Mouse (Mus musculus) retina, postnatal 1 day (tissue): ENCODE data around the gene Cyth1.

ENCODE experiments used
- DNase-seq: peaks from one replicate; pipeline ENCODE4 v3.0.0-alpha.2; 2012

Cyth1 gene

DNA sequence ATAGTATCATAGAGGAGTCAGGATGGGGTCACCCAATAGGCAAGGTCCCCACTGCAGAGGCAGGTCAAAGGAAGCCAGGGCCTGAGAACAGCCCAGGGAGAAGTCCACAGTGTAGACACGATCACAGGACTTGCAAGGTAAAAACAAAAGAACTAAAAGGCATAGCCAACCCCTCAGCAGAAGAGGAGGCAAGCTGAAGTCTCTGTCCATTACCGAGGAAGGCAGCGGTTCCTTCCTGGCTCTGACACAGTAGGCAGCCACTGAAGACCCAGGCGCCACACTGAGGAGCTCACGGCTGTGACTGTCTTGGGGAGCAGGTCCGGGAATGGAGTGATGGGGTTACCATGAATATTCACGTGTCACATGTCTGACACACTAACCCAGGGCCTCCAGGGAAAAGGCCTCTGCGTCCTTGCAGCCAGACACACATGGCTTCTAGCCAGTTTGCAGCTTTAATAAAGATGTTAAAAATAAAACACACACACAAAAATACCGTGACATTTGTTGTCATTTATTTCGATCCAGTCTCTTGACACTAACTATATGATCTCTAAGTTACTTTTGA, 51.5 kb downstream of the Cyth1 start:
- DNase-seq: no peak

DNA sequence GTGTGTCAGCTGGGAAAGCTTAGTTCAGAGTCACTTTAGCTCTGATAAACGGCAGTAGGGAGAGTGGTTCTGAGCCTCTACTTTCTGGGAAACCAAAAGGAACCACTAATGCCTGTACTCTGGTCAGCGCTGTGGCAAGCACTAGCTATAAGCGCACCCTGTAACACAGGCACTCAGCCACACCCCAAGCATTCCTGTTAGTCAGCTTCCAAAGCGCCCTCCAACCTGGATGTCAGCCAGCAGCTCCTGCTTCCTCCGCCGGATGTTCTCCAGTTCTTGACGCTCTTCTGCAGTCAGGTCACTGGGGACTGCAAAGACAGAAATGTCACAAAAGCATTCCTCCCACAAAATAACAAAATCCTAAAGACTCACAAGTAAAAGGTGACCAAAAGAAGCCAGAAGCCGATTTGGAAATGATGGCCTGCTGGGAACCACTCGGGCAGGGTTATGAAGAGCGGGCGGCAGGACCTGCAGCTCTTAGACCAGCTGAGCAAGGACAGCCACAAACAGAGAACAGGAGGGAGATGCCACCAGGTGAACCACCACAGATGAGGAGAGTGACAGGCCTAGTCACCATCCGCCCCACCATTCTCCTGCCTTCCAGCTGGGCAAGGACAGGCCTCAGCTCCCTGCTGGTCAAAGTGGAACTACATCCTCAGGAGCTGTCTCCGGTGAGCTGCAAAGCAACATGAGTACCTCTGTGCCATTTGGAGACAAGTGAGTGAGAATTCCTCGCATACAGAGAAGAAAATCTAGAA, 54.8 kb downstream of the Cyth1 start:
- no peak for DNase-seq

DNA sequence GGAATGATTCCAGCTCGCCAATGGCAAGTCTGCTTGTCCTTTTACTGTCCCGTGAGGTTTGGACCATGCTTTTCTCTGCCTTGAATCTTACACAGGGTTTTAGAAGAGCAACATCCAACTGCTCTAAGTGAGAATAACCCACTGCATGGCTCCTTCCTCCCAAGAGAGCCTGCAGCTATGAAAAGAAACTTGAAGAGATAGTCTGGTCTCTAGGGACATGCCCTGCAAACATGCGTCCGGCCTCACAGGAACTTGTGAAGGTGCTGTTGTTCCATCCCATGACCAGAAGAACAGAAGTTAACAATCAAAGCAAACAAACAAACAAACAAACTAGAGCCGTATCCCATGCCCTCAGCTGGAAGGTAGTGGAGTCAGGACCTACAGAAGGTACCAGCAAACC, 55.4 kb downstream of the Cyth1 start:
- no peak for DNase-seq

DNA sequence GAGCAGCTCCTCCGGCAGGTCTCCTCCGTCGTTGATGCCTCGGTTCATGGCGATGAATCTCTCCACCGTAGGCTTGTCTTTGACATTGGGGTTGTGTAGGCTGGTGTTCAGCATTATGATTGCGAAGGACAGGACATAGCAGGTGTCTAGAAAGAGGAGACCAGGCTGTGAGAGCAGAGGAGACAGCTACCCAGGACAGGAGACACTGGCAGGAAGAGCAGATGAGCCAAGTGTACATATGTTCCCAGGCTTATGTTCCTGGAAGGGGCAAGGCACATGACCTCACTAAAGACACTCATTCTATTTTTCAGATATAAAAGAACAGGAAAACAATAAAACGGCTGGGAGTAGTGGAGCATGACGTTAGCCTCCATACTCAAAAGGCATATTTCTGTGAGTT, 65.6 kb downstream of the Cyth1 start:
- DNase-seq: no peak

DNA sequence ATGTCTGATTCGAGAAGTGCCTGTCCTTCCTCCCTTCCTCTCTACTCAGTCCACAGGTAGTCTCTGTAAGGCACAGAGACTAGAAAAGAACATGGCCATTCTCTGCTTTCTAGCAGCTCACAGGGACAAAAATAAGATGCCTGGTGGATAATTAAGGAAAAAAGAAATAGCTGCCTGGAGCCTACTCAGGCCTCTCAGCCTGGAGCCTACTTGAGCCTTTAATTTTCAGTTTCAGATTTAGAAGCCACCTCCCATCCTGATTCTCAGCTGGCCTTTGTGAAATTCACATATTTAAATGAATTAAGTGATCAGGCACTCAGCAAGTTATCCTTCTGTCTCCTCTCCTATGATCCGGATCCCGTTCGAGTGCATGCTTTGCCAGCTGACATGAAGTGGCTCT, 66.0 kb downstream of the Cyth1 start:
- DNase-seq: no peak

DNA sequence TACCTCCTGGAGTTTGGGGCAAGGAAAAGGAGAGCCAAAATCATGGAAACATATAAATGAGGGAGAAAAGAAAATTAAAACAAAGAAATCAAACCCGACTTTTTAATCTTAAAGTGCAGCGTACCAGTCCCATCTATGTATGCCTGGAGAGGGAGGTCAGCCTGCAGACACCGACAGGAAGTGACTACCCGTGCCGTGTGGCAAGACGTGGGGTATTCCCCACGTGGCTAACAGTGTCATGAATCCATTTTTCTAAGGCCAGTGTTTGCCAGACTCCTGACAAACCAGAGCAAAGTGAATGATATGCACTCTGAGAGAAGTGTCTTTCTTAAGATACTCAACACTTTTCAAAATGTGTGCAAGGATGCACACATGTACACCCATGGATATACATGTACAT, 68.2 kb downstream of the Cyth1 start:
- no peak for DNase-seq

DNA sequence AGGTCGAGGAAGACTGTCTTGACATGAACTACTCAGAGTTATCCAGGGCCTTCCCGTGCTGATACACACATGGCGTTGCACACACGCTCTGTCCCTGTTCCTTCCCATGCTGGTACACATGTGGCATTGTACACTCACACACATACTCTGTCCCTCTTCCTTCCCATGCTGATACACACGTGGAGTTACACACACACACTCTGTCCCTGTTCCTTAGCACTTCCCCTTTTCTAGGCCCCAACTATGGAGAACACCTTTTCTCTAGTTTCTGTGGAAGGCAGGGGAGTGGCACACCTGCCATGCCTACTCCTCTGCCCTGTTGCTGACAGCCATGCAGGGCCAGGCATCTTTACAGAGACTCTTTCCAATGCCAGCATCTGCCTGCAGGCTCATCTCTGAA, 70.2 kb downstream of the Cyth1 start:
- DNase-seq: no peak

DNA sequence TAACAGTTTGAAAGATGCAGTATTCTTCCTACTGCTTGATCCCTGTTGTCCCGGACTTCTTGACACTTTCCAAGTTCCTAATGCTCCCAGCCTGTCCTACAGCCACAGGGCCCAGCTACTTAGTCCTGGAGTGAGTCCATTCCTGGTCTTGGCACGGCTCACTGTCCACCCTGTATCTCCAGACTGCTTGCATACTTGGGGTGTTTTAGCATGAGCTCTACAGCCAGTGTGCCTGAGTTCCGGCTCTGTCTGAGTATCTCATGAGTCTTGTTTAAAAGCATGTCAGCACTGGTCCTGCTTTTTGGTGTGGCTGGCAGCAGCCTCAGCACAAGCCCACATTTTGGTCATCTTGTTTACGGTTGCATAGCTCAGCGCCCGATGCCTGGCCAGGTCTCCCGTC, 73.6 kb downstream of the Cyth1 start:
- DNase-seq: no peak

DNA sequence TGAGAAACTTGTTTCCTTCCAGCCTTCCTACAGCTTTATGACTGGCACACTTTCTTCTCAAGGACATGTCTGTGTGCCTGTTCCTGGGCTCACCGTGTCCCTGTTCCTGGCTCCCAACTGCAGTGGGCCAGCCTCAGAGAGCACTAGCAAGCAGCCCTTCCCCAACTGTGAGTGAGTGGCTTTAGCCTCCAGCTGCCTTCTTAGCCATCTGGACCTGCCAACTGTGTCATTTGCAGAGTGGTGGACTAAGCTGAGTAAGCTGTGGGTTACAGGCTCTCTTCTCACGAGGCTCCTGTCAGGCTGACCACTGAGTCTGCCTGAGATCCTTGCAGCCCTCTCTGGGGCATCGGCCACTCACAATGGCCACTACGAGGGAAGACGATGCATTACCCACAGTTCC, 75.6 kb downstream of the Cyth1 start:
- DNase-seq: peak; percentile 77

DNA sequence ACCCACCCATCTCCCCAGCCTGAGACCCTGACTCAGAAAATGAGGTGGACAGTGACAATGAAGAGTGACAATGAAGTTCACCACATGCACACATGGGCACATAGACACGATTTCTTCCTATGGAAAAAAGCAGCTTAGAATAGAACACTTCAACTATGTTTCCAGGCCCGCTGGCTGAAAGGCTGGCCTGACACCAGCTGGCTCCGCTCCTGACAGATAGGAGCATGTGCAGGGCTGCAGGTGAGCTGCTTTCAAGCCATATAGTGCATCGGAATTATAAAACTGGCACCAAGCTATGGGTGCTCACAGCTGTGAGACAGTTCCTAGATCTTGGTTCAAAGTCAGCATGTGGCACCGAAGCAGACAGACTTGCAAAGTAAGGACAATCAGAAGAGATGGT, 78.1 kb downstream of the Cyth1 start:
- DNase-seq: no peak

DNA sequence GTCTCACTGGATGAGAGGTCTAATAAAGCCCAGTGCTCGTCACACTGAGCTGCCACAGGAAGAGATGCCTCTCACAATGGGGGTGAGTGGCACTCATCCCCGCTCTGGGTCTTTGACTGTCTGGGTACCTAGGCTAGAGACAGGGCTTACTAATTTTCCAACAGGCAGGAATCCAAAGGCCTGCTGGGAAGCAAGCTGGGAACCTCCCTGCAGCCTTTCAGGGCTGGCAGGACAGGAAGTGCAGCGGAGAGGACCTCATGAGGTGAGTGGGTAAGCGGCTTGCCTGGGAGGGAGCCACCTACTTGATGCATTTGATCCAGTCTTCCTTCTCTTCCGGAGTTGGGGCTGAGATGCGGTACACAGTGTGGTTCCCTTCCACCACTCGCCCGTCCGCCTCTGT, 79.7 kb downstream of the Cyth1 start:
- DNase-seq: no peak

DNA sequence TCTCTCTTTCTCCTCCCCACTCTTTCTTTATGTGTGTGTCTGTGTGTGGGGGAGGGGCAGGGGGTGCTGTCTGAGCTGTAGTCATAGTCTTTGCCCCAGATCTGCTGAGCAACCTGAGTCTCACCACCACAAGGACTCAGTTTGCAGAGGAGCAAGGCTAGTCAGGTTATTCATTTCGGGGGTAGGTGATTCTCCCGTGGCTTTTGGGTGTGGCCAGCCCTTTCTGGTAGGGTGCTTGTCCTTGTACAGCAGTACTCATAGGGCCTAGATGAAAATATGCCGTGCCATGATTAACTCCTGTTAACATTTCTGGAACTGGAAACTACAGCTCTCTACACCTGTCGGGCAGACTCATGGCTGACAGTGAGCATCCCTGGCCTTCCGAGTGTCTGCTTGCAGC, 81.8 kb downstream of the Cyth1 start:
- no peak for DNase-seq

DNA sequence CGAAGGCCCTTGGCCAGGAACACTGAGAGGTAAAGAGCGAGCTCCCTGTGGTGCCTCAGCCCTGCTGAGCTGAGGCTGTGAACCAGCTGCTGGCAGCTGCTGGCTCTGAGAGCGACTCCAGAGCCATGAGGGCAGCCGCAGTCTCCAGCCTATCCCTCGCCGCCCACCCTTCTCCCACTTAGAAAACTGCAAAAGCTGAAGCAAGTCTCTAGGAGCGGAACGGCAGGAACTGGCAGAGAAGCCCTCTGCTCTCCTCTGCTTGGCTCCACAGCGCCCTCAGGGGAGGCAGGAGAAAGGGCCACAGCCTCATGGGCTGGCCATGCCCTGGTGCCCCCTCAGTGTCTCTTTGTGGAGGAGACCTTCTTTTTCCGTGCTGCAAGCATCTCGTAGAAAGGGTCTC, 82.7 kb downstream of the Cyth1 start:
- no peak for DNase-seq

DNA sequence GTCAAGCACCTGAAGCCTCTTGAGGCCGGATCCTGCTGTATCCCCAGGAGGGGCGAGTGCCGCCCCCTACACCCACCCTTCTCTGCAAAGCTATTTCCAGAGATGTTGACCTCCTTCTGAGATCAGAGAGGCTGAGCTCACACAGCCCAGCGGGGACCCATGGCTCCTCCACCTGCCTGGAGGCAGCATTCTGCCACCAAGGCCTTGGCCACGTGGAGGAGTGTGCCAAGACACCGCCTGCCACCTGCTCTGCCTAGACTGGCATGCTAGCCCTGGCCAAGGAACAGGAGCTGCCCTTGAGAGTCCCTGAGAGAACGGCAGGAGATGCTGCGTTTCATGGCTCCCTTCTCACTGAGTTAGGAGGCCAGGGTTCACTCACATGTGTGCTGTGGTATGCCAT, 83.8 kb downstream of the Cyth1 start:
- DNase-seq: no peak

DNA sequence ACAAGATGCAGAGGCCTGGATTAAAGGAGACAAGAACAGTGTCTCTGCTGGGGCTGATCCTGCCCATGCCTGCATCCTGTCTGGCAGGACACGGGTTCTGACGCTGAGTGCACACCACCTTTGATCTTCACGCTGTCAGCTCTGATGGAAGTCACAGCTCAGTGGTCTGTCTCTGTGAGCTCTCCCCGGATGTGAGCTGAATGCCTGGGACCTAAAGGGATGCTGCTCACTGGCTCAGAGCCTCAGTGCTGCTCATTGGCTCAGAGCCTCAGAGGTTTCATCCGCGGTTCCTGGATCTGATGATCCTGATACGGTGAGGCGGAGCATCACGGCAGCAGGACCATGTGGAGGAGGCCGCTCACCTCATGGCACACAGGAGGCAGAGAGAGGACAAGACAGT, 86.1 kb downstream of the Cyth1 start:
- peak; percentile 68 for DNase-seq

DNA sequence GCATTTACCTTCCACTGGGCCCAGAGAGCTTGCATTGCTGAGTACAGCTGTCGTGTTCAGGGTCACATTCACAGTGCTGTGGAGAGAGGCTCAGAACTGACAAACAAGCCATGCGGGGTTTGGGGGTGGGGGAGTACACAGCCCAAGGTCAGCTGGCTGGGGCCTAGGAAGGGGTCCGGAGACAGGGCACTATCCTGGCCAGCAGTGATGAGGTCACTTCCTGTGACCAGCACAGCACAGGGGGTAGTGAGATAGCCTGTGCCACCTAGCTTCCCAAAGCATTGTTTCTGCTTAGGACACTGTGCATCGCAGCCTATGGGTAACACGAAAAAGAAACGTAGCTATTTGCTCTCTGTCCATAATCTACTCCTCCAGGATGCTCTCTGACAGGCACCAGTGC, 87.2 kb downstream of the Cyth1 start:
- DNase-seq: peak; percentile 34

DNA sequence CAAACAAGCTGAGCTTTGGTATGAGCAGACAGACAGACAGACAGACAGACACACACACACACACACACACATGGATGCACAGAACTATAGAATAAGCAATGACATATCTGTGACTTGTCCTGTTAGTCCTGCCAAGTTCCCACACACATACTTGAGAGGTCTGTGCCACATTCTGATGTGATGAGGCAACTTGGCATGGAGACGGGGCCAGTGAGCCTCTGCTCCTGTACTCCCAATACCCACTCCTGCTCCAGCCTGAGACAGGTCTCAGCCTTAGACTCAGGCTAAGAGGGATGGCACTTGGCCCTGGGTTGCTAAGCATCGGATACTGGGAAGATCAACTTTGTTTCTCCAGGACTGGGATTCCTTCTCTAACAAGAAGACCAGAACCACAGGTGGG, 87.6 kb downstream of the Cyth1 start:
- DNase-seq: peak; percentile 56

DNA sequence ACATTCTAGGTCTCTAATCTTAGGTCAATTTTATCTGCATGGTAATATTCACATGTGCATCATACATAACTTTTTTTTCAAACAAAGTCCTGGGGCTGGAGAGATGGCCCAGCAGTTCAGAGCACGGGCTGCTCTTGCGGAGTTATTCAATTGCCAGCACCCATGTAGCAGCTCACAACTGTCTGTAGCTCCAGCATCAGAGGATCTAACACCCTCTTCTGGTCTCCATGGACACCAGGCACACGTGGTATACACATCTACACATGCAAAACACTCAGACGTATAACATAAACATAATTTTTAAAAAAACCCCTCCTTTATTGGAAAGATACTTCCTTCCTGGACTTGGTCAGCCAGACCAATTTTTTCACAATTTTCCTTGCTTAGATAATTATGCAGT, 89.6 kb downstream of the Cyth1 start:
- DNase-seq: no peak

DNA sequence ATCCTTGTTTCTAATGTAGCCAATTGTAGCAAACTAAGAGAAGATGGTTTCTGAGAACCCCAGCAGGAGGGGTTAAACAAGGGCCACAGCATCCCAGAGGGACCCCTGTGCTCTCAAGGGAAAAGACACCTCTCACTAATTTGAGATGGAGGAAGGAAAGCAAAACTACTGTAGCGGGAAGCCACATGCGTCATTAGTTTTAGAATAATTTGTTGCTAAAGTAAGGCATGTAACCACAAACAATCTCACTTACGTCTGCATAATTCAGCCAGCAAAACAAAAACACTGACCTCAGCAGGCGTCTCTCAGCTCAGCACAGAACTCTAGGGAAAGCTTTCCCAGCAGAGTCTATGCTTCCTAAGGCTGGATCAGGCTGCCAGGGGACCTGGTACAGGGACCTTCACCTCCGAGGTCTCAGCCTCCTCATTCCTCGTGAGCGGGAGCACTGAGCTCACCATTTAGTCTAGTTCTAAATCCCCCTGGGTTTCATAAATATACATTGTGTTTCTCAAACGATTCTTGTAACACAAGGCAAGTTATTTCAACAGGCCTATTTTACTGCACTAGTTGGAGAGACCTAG, 91.8 kb downstream of the Cyth1 start:
- no peak for DNase-seq

DNA sequence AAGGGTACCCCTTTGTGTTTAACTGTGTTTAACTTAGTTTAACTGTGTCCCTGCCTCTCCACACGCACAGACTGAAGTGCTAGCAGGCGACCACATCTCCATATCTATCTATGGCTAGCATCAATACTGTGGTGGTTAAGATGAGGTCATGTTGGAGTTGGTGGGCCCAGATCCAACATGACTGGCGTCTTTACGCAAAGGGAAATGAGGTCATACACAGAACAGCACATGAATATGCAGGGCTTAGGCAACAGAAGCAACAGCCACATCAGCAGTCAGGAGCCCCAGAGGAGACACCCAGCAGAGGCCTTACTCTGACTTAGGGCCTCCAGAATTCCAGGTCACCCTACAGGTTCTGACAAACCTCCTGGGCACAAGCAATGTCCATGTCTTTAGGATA, 95.4 kb downstream of the Cyth1 start:
- DNase-seq: no peak

DNA sequence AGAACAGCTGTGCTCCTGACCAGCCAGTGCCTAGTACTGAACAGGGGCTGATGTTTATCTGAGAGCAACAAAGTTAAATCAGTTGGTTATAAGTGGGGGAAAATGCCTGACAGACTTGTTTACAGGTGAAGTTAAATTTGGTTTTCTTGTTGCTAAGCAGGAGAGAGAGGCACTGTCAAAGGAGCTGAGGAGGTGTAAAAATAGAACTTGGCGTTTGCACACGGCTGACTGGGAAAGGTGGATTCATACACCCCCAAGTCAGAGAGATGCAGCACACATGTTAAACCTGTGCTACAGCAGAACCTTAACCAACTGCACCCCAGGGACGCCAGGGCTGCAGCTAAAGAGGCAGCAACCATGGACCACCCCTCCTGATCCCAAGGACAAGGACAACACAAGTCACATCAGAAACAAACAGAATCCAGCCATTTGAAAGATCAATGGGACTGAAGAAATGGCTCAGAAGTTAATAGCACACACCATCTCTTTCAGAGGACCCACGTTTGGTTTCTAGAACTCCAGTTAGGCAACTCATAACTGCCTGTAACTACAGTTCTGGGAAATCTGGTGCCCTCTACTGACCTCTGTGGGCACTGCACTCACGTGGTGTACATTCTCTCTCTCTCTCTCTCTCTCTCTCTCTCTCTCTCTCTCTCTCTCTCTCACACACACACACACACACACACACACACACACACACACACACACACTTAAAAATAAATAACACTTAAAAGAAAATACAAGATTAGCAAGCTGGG, 96.8 kb downstream of the Cyth1 start:
- DNase-seq: no peak

DNA sequence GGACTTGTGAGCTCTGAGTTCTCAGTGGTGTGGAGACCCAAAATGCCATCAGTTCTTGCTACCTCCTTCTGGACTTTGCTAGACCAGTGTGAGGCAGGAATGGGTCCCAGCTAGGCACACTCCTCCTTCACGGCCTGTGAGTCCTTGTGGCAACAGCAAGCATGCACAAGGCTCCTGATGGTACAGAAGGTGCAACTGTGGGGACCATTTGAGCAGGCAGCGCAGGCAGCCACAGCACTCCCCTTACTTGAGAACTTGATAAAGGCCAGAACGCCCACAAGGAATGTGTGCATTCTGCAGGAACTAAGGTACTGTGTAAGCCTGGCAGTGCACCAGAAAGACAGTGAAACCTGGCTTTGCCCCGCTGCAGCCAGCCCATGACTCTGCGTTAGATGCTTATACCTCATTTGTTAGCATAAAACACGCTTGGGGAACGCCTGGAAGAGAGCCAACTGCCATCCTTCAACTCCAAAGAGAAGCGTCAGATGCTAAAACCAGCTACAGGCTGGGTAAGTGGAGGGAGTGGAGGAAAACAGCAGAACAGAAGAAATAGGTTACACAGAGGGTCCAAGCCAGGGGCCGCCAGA, 98.2 kb downstream of the Cyth1 start:
- DNase-seq: no peak

DNA sequence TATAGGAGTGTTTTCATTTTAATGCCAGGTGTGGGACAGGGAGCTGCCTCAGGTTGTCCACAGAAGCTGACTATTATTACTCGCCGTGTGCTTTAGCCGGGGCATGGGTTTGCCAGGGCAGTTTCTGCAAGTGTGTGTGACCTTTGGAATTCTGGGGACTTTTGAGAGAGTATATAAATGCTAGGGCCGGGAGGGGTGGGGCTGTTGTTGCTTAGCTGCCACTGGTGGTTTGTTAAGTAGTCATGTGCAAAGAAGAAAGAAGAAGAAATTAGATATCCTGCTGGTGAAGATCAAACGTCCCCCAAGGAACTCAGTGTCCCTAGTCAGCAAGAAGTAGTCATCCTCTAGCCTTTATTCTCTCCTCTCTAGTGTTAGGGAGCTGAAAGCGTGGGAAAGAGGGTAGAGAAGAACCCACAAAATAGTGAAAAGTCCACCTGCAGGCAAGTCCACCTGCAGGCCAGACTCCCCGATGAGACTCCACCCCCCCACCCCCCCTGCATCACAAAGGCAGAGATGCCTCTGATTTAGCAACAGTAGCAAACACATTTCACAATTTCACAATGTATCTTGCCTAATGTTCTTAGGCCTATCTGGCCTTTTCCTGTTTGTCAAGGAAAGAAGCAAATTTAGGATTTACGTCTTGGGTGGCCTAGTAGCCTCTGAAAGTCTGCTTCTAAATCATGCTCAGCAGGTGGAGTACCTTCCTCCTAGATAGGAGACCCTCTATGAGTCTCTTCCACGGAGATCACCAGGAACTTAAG, 100.3 kb downstream of the Cyth1 start:
- DNase-seq: no peak
